Mouse (Mus musculus): ENCODE results near the gene Cabp4.

- TF ChIP-seq CTCF (IDR thresholded peaks at IDR 0.05; ENCODE audit: extremely low read depth, insufficient read depth, insufficient read length, insufficient replicate concordance) (no peak), POLR2A (IDR thresholded peaks at IDR 0.05; ENCODE audit: low read depth, low read length) (no peak)
Measured at GRCm38 (mm10) chr19:4170723-4171392, 27.0 kb upstream of the Cabp4 start.
